Mouse (Mus musculus): ENCODE measurements around the gene Zfp846.

Zfp846 gene

DNA sequence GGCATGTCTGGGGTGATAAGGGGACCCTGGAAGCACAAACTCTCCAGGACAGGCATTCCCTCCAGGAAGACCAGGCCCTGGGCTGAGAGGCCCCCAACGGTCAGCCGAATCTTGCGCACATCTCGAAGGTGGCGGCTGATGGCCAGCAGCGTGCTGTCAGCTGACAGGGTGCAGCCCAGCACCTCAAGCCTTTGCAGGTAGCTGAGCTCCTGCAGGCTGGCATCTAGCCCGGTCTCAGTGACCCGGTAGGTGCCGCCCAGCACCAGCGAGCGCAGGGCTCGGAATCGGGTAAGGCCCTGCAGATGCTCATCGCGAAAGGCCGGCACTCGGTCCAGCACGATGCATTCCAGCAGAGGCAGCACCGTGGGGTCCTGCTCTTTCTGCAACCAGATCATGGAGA lies 57.5 kb downstream of the Zfp846 start:
- no peak for DNase-seq

DNA sequence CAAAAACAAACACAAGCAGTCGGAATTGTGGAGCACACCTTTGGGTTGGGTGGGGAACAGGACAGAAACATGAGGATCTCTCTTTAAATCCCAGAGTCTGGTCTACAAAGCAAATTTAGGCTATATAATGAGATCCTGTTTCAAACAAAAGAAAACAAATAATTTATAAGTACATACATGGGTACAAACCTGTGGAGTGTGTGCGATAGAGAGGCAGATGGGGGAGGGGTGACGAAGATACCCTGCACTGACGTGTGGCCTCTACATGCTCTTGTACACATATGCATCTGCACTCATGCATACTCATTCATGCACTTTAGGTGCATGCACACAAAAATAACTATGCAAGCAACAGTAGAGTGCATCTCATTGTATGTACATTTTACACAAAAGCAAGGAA lies 58.4 kb downstream of the Zfp846 start:
- no peak for DNase-seq

DNA sequence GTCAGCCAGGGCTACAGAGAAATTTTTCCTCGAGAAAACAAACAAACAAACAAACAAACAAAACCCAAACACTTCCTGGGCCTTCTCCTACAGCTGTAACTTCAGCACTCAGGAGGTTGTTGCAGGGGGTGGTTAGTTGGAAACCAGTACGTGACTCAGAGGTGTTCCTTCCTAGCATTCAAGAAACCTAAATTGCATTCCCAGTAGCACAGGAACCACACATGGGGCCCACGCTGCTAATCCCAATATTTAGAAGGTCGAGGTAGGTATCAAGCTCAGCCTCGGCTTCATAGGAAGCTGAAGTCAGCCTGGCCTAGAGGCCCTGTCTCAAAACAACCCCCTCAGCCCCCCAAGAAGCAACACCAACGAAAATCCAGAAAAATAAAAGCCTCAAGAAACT lies 60.4 kb downstream of the Zfp846 start:
- no peak for DNase-seq

DNA sequence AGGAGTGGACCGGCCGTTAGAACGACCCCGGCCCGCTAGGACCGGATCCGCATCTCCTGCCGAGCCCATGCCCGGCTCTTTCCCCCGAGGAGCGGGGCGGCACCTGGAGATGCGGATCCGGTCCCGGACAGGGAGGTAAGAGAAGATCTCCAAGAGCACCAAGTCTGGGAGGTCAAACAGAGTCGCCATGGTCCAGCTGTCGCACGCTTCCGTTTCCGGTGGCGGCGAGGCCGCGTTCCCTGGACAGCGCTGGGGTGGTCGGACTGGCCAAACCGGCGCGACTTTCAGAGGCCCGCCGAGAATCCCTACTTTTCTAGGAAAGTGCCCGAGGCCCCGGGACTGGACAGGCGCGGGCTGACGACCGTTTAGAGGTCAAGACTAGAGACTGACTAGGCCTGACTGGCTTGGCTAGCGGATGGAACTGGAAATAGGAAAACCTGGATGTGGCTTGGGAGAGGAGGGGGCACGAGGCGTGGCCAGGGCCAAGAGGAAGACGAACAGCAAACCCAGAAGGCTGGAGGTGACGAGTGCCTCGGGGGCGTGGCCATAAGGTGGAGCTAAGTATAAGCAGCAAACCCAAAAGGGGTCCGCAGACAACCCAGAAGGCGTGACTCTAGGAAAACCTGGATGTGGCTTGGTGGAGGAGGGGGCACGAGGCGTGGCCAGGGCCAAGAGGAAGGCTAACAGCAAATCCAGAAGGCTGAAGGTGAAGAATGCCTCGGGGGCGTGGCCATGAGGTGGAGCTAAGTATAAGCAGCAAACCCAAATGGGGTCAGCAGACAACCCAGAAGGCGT lies 61.2 kb downstream of the Zfp846 start, which contains the start of gene Ubl5:
Gene Ubl5 (plus strand): TSS at position 778 of the 795 bp plus-strand sequence.
- DNase-seq: peak; percentile 84 to 91

DNA sequence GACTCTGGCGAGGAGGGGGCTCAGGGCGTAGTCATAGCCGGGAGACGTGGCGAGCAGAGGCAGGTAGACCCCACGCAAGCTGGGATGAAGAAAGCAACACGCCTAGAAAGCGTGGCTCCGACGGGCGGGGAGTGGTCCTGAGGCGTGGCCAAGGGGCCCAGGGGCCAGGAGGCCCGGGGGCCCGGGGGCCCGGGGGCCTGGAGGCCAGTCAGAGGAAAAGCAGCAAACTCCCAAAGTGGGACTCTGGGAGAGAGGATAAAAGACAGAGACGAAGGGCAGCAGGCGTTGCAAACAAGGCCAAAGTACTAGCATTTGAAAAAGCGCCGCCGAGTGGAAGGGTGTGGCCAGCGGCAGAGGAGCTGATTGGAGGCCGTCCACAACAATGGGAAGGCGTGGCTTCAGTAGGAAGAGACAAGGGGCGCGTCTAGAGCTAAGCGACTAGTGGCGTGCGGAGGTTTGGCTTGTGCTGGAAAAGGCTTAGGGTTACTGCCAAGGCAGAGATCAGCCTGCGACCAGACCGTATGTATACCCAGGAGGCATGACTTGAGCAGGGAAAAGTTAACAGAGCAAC lies 61.9 kb downstream of the Zfp846 start:
- DNase-seq: peak; percentile 67 to 81

DNA sequence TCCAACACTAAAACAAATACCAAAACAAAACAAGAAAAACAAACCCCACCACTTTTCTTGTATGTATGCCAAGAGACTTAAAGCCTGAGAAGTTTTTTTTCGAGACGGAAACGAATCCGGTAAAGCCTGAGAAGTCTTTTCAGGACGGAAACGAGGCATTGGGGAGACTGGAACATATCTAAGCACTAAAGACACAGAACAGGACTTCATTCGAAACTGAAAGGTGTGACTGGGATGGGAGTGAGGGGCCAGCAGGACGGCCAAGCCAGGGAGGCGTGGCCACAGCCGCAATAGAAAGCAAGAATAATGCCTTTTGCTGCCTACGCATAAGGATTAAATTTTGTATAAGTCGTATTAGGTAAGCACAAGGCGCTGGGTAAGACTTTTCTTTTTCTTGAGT lies 62.7 kb downstream of the Zfp846 start:
- peak in 1 of 2 experiments; percentile 6 for DNase-seq

DNA sequence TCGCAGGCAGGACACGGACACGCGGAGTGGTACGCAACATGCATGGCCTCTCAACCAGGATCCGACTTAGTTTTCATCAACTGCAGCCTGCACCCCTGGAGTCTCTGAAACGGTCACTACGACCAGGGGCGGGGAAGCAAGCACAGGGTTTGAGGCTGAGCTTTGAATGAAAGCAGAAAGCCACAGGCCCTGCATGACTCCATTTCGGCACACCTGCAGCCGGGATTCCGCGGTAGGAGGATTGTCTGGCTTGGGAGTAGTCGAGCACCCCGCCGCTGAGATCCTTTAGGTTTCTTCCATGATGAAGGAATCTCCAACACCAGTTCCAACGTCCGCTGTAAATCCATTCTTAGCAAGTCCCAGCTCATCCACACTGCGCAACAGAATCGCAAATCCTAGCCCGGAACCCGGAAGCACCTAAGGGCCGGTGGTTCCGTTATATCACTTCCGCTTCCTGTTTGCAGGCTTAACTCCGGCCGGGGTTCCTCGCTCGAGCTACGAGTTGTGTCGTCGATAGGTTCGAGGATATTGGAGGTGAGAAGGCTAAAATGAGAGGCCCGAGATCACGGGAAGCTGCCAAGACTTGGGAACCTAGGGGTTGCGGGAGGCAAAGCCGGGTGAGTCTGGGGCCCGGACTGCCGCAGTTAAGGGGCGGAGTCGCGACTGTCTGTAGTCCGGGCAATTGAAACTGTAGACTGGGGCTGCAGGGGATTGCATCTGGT lies 63.4 kb downstream of the Zfp846 start, which contains the start of gene Fbxl12:
Gene Fbxl12 (minus strand): TSS at position 408 of the 722 bp plus-strand sequence.
- peak; percentile 79 to 80 for DNase-seq

DNA sequence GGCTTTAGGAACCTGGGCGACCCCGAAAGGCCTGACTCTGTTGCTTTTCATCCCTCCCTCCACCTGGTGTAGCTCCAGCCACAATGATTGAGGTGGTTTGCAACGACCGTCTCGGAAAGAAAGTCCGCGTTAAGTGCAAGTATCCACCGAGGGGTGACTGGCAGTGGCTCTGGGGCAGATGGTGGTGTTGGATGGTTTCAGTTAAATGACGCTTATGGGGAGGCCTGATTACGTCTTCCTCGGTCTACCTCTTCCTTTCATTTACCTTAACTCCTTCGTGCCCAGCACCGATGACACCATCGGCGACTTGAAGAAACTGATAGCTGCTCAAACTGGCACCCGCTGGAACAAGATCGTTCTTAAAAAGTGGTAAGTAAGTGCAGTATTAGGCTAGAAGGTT lies 64.0 kb downstream of the Zfp846 start:
- DNase-seq: peak; percentile 36 to 40

DNA sequence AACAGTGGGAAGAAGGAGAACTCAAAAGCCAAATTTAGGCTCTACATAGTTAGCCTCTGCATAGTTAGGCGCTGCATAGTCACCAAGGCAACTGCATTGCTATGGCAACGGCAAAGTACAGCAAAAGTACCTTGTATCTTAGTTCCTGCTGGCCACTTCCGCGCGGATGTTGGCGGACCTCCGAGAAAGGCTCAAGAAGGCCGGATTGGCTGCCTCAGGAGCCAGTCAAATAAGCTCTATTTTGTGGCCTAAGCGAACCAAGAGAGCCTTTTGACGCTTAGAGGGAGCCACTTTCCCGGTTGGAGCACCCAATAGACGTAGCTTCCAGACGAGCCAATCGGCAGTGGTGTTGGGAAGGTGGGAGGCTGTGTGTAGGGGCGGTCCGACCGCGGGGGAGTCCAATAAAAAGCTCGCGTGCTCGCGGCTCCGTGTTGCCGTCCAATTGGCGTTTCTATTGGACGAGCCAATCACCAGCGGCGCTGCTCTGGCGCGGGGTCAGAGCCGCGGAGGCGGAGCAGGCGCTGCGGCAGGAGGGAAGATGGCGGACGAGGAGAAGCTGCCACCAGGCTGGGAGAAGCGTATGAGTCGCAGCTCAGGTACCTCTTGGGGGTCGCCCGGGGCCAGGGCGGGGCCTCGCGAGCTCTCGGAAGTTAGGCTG lies 70.6 kb downstream of the Zfp846 start, which contains the start of gene Pin1:
Gene Pin1 (plus strand): TSS at position 494 of the 658 bp plus-strand sequence.
- DNase-seq: peak; percentile 97 to 98

DNA sequence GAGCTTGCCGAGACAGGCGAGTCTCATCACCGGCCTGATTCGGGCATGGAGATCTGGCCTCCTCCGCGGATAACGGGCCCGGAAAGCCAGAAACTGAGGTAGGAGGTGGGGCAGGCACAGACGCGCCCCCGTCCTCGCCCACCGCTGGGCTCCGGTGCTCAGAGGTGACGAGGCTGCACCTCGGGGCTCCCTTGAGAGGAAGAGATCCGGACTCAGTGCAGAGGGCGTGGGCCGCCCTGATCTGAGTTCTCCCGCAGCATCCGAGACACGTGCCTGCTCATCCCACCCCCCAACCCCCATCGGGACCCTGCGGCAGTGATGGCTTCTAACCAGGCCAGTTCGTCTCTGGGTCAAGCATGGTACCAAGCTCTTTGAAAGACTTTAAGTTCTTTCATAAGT lies 71.2 kb downstream of the Zfp846 start:
- no peak for DNase-seq

DNA sequence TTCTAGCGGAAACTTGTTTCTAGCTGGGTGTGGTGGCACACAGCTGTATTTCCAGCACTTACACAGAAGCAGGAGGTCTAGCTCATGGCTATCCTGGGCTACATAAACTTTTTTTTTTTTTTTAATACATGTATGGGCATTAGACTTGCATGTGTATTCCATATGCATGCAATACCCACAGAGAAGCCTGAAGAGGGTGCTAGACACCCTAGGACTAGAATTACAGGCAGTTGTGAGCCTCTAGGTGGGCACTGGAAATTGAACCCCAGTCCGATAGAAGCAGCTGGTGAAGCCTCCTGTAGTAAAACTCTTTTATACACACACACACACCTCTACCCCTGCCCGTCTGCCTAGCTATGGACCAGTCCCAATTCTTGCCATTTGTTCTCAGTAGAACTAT lies 72.8 kb downstream of the Zfp846 start:
- DNase-seq: no peak

Data from cerebellum, postnatal 14 days (tissue).